Mouse (Mus musculus): ENCODE data around the gene Olfr136. TPM values are rescaled to one million over a fixed set of nuclear protein-coding genes. Genes with fewer than 3 reads are reported as not detected.

The Olfr136 gene
- not detected in 2 replicates for polyA plus RNA-seq (2015; fragmentation: Nextera tagmentation; extraction: Ambion mirVana)

- no peaks in the 10 kb centered on the region for H3K4me1 ChIP-seq (replicated peaks; ENCODE audit: control insufficient read depth, insufficient read depth, low read length)
- no peak within 1 kb of the TSS for H3K9ac ChIP-seq (ENCODE audit: low read depth, low read length)
- H3K4me3 ChIP-seq (ENCODE audit: low read depth, low read length) = no peak within 1 kb of the TSS
- TF ChIP-seq CTCF (IDR thresholded peaks at IDR 0.05; ENCODE audit: low read depth) = no peak
- H3K27ac ChIP-seq (ENCODE audit: low read depth, low read length) = no peak within 1 kb of the TSS
- no peak within 1 kb of the TSS for H3K4me2 ChIP-seq (replicated peaks; ENCODE audit: low read depth)
- no peaks in the 10 kb centered on the region for H3K9me3 ChIP-seq (ENCODE audit: control insufficient read depth)
- H3K36me3 ChIP-seq (ENCODE audit: control insufficient read depth, insufficient read depth) = no peaks in the 10 kb centered on the region
- H3K27me3 ChIP-seq (replicated peaks; ENCODE audit: control insufficient read depth, insufficient read depth, low read length) = no peaks in the 10 kb centered on the region
- no peak for ATAC-seq
These were observed at the start of gene Olfr136 for GRCm38 (mm10) chr17:38329531-38329930. Gene Olfr136, plus strand, starts transcription at chr17:38329831.

- H3K36me3 ChIP-seq (ENCODE audit: control insufficient read depth, insufficient read depth) = no peaks in the 10 kb centered on the region
- no peaks in the 10 kb centered on the region for H3K4me1 ChIP-seq (replicated peaks; ENCODE audit: control insufficient read depth, insufficient read depth, low read length)
- no peaks in the 10 kb centered on the region; the same call in 1 of the 2 replicates for H3K9me3 ChIP-seq (ENCODE audit: control insufficient read depth)
- ATAC-seq = no peak
- no peak within 1 kb of the TSS for H3K4me2 ChIP-seq (replicated peaks; ENCODE audit: low read depth)
- H3K9ac ChIP-seq (ENCODE audit: low read depth, low read length) = no peak within 1 kb of the TSS
- H3K27me3 ChIP-seq (replicated peaks; ENCODE audit: control insufficient read depth, insufficient read depth, low read length) = no peaks in the 10 kb centered on the region
- no peak within 1 kb of the TSS for H3K27ac ChIP-seq (ENCODE audit: low read depth, low read length)
- no peak for TF ChIP-seq CTCF (IDR thresholded peaks at IDR 0.05; ENCODE audit: low read depth)
- H3K4me3 ChIP-seq (ENCODE audit: low read depth, low read length) = no peak within 1 kb of the TSS
These were observed 22.2 kb upstream of the Olfr136 start, which contains the start of gene Olfr137 for GRCm38 (mm10) chr17:38307470-38307869. Gene Olfr137, minus strand, starts transcription at chr17:38307570.

Other genes starting within 250 kb of the Olfr136 start
- gene Olfr131, start 241.1 kb upstream of the Olfr136 start, polyA plus RNA-seq (2015; fragmentation: Nextera tagmentation; extraction: Ambion mirVana) = not detected in 2 replicates
- gene Olfr132, start 195.3 kb upstream of the Olfr136 start, polyA plus RNA-seq (2015; fragmentation: Nextera tagmentation; extraction: Ambion mirVana) = not detected in 2 replicates
- gene Olfr133, start 184.6 kb upstream of the Olfr136 start, polyA plus RNA-seq (2015; fragmentation: Nextera tagmentation; extraction: Ambion mirVana) = not detected in 2 replicates
- gene Olfr134, start 158.4 kb upstream of the Olfr136 start, polyA plus RNA-seq (2015; fragmentation: Nextera tagmentation; extraction: Ambion mirVana) = not detected in 2 replicates
- gene Olfr135, start 125.5 kb upstream of the Olfr136 start, polyA plus RNA-seq (2015; fragmentation: Nextera tagmentation; extraction: Ambion mirVana) = not detected in 2 replicates
- not detected in 2 replicates for gene Olfr138, start 68.8 kb upstream of the Olfr136 start, polyA plus RNA-seq (2015; fragmentation: Nextera tagmentation; extraction: Ambion mirVana)
- not detected in 2 replicates for gene Olfr137, start 22.3 kb upstream of the Olfr136 start, polyA plus RNA-seq (2015; fragmentation: Nextera tagmentation; extraction: Ambion mirVana)
- not detected in 2 replicates for gene Esp36, start 90.4 kb downstream of the Olfr136 start, polyA plus RNA-seq (2015; fragmentation: Nextera tagmentation; extraction: Ambion mirVana)
- not detected in 2 replicates for gene Esp34, start 224.4 kb downstream of the Olfr136 start, polyA plus RNA-seq (2015; fragmentation: Nextera tagmentation; extraction: Ambion mirVana)

Data from intestine, postnatal 0 days (tissue).